Mouse (Mus musculus) MEL (cell line): Measurements from ENCODE around the gene Frat1. TPM values are rescaled to one million over a fixed set of nuclear protein-coding genes. Genes with fewer than 3 reads are reported as not detected.
"Not testable (repeated sequence)": the region's sequence is repeated elsewhere in the genome, so short reads cannot be mapped to it uniquely, and the experiment has no call there.

Source experiments
- DNase-seq: peaks from one replicate; pipeline ENCODE4 v3.0.0; 2011; ENCODE audit warnings: low read depth, low spot score
- H3K27ac ChIP-seq: 2 replicates; pipeline ENCODE4 v1.5.1; 2012; ENCODE audit warnings: low read depth, mild to moderate bottlenecking, control low read depth, low read length, moderate library complexity; ENCODE audit not compliant: control insufficient read depth
- H3K27me3 ChIP-seq, 2 experiments: fragments of 150-350 bp in 1 of 2; sonication (generic) in 1 of 2; 2 replicates each; pipeline ENCODE4 v1.6.1; 2012; ENCODE audit warnings: low read length in 2 of 2, mild to moderate bottlenecking in 2 of 2, improper control_type of control experiment in 1 of 2, moderate library complexity in 1 of 2; ENCODE audit not compliant: insufficient read depth in 2 of 2, control insufficient read depth in 1 of 2
- H3K36me3 ChIP-seq, 2 experiments: 2 replicates each; pipeline ENCODE4 v1.6.1; 2012 to 2014; ENCODE audit warnings: low read length in 2 of 2, improper control_type of control experiment in 1 of 2, inconsistent platforms in 1 of 2, mild to moderate bottlenecking in 1 of 2; ENCODE audit not compliant: insufficient read depth in 2 of 2, control insufficient read depth in 1 of 2
- H3K4me1 ChIP-seq, 2 experiments: fragments of 150-350 bp in 1 of 2; sonication (generic) in 1 of 2; 2 replicates each; pipeline ENCODE4 v1.6.1; 2012; ENCODE audit warnings: low read length in 2 of 2, improper control_type of control experiment in 1 of 2, mild to moderate bottlenecking in 1 of 2; ENCODE audit not compliant: insufficient read depth in 2 of 2, control insufficient read depth in 1 of 2
- H3K4me3 ChIP-seq, 2 experiments: fragments of 150-350 bp in 1 of 2; sonication (generic) in 1 of 2; 2 replicates each; pipeline ENCODE4 v1.5.1; 2012; ENCODE audit warnings: low read depth in 2 of 2, low read length in 2 of 2, mild to moderate bottlenecking in 2 of 2, moderate library complexity in 2 of 2, control low read depth in 1 of 2, improper control_type of control experiment in 1 of 2; ENCODE audit not compliant: control insufficient read depth in 1 of 2, insufficient read depth in 1 of 2
- H3K79me2 ChIP-seq: 2 replicates; pipeline ENCODE4 v1.6.1; 2012; ENCODE audit warnings: mild to moderate bottlenecking, low read length, moderate library complexity; ENCODE audit not compliant: control insufficient read depth, poor library complexity, insufficient read depth
- H3K9ac ChIP-seq: 2 replicates; pipeline ENCODE4 v1.6.1; 2012; ENCODE audit warnings: low read depth, mild to moderate bottlenecking, control low read depth, low read length, moderate library complexity; ENCODE audit not compliant: control insufficient read depth, poor library complexity, severe bottlenecking
- H3K9me3 ChIP-seq: fragments of 150-350 bp; sonication (generic); replicated peaks from 2 replicates; pipeline ENCODE4 v1.6.1; 2012; ENCODE audit warnings: mild to moderate bottlenecking, low read length, improper control_type of control experiment, moderate library complexity; ENCODE audit not compliant: insufficient read depth
- CTCF ChIP-seq, 3 experiments: IDR thresholded peaks in 2 of 3; conservative IDR thresholded peaks in 1 of 3; 2 replicates each; pipeline ENCODE4 v1.5.1; 2011 to 2012; ENCODE audit warnings: low read length in 3 of 3, low read depth in 2 of 3, mild to moderate bottlenecking in 2 of 3, improper control_type of control experiment in 1 of 3, inconsistent platforms in 1 of 3, mixed read lengths in 1 of 3, moderate library complexity in 1 of 3; ENCODE audit not compliant: control insufficient read depth in 1 of 3, insufficient read depth in 1 of 3, poor library complexity in 1 of 3, severe bottlenecking in 1 of 3
- ETS1 ChIP-seq: IDR thresholded peaks from 2 replicates; pipeline ENCODE4 v1.6.1; 2012; ENCODE audit warnings: low read depth, mild to moderate bottlenecking, inconsistent platforms, low read length, improper control_type of control experiment, moderate library complexity
- KAT2A ChIP-seq: conservative IDR thresholded peaks from 2 replicates; pipeline ENCODE4 v1.6.1; 2012; ENCODE audit warnings: low read depth, low read length, improper control_type of control experiment, inconsistent platforms
- MYB ChIP-seq: IDR thresholded peaks from 2 replicates; pipeline ENCODE4 v1.6.1; 2011; ENCODE audit warnings: mild to moderate bottlenecking, low read depth, low read length, improper control_type of control experiment
- MYC ChIP-seq: IDR thresholded peaks from 2 replicates; pipeline ENCODE4 v1.6.1; 2011; ENCODE audit warnings: low read depth, mild to moderate bottlenecking, low read length, improper control_type of control experiment, moderate library complexity
- NELFE ChIP-seq: IDR thresholded peaks from 2 replicates; pipeline ENCODE4 v1.6.1; 2011; ENCODE audit warnings: low read depth, low read length, improper control_type of control experiment
- NRF1 ChIP-seq: IDR thresholded peaks from 2 replicates; pipeline ENCODE4 v1.6.1; 2014; ENCODE audit warnings: low read depth, mild to moderate bottlenecking, inconsistent platforms, low read length, improper control_type of control experiment, moderate library complexity; ENCODE audit not compliant: poor library complexity, insufficient read depth, severe bottlenecking
- POLR2A ChIP-seq, 2 experiments: IDR thresholded peaks; 2 replicates each; pipeline ENCODE4 v1.6.1; 2011 to 2012; ENCODE audit warnings: low read length in 2 of 2, mild to moderate bottlenecking in 2 of 2, control low read depth in 1 of 2, improper control_type of control experiment in 1 of 2, low read depth in 1 of 2, moderate library complexity in 1 of 2; ENCODE audit not compliant: control insufficient read depth in 1 of 2, insufficient read depth in 1 of 2, poor library complexity in 1 of 2
- RAD21 ChIP-seq: IDR thresholded peaks from 2 replicates; pipeline ENCODE4 v1.6.1; 2011; ENCODE audit warnings: mild to moderate bottlenecking, low read depth, low read length, improper control_type of control experiment
- RCOR1 ChIP-seq: IDR thresholded peaks from 2 replicates; pipeline ENCODE4 v1.6.1; 2012; ENCODE audit warnings: low read depth, mild to moderate bottlenecking, inconsistent platforms, low read length, improper control_type of control experiment
- SMC3 ChIP-seq: IDR thresholded peaks from 2 replicates; pipeline ENCODE4 v1.6.1; 2011; ENCODE audit warnings: low read depth, low read length, improper control_type of control experiment
- TBP ChIP-seq: IDR thresholded peaks from 2 replicates; pipeline ENCODE4 v1.8.0; 2011; ENCODE audit warnings: low read depth, low read length, improper control_type of control experiment
- USF1 ChIP-seq: IDR thresholded peaks from 2 replicates; pipeline ENCODE4 v1.6.1; 2014; ENCODE audit warnings: low read depth, mild to moderate bottlenecking, inconsistent platforms, low read length, improper control_type of control experiment, moderate library complexity
- USF2 ChIP-seq, 2 experiments: IDR thresholded peaks; 2 replicates each; pipeline ENCODE4 v1.6.1; 2011 to 2012; ENCODE audit warnings: improper control_type of control experiment in 2 of 2, low read length in 2 of 2, borderline replicate concordance in 1 of 2, inconsistent platforms in 1 of 2, low read depth in 1 of 2, mild to moderate bottlenecking in 1 of 2; ENCODE audit not compliant: insufficient read depth in 1 of 2
- ZC3H11A ChIP-seq: IDR thresholded peaks from 2 replicates; pipeline ENCODE4 v1.6.1; 2012; ENCODE audit warnings: low read depth, mild to moderate bottlenecking, inconsistent platforms, low read length, improper control_type of control experiment
- ZMIZ1 ChIP-seq: IDR thresholded peaks from 2 replicates; pipeline ENCODE4 v1.6.1; 2012; ENCODE audit warnings: low read depth, mild to moderate bottlenecking, inconsistent platforms, low read length, improper control_type of control experiment, moderate library complexity
- ZNF384 ChIP-seq: IDR thresholded peaks from 2 replicates; pipeline ENCODE4 v1.6.1; 2012; ENCODE audit warnings: low read depth, mild to moderate bottlenecking, inconsistent platforms, low read length, improper control_type of control experiment
- polyA plus RNA-seq, 2 experiments: library from polyadenylated mRNA; stranded (reverse) in 1 of 2; unstranded in 1 of 2; fragments of >175 nt in 1 of 2; fragments of >200 nt in 1 of 2; gene quantifications; 2 replicates each; pipeline versions ENCODE4 v1.2.1 to v1.2.4; 2012; ENCODE audit warnings: low replicate concordance in 2 of 2, low read depth in 1 of 2; ENCODE audit not compliant: insufficient read length in 2 of 2, insufficient read depth in 1 of 2, missing spikeins in 1 of 2
- total RNA-seq: library from RNA; depleted of rRNA; stranded (reverse); fragments of 300-350 nt; gene quantifications from 2 replicates; pipeline ENCODE4 v1.2.3, GENCODE M21; 2012

Gene Frat1
- total and polyA plus RNA-seq, 3 experiments, result 31.5 to 36.0 TPM; not detected in 1

DNA sequence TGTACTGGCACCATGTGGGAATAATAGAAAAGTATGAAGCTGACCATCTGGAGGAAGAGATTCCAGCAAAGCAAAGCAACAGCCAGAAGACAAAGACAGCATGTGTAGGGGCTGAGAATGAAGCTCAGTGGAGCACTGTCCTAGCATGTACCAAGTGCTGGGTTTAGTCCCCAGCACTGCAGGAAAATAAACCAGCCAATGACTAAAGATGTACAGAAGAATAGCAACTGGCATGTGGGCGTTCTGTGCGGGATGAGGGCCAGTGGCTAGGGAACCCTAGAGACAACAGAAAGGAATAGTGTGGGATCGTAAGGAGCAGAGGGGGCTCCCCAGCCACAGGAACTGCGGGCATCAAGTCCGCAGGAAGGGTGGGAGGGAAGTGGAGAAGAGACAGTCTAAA is 39.5 kb downstream of the Frat1 start (continued):
- no peak for TF ChIP-seq RAD21

DNA sequence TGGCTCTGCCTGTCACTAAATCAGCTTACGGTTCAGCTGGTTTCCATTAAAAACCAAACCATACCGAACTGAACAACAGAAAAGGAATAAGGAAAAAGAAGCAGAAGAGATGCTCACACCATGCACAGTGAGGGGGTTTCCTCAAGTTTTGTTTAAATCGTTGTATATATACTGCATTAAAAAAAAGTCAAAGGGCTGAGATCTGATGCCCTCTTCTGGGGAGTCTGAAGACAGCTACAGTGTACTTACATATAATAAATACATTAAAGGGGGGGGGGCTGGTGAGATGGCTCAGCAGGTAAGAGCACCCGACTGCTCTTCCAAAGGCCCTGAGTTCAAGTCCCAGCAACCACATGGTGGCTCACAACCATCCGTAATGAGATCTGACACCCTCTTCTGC is 40.2 kb downstream of the Frat1 start:
- not testable (repeated sequence) for H3K27ac ChIP-seq, H3K27me3 ChIP-seq, H3K9me3 ChIP-seq, H3K79me2 ChIP-seq, H3K9ac ChIP-seq, H3K4me1 ChIP-seq
- DNase-seq, result peak; percentile 40
- TF ChIP-seq ZNF384, result 0 out of 2 replicates have a peak, but pooled peaks have one; percentile 18
- TF ChIP-seq SMC3, result peak; percentile 24; the same call in 1 of the 2 replicates
- TF ChIP-seq CTCF (IDR thresholded peaks at IDR 0.05 in 2 of 3, conservative IDR thresholded peaks at IDR 0.05 in 1 of 3; ENCODE audit: control insufficient read depth in 1 of 3, insufficient read depth in 1 of 3, low read depth in 2 of 3, low read length in 3 of 3, poor library complexity in 1 of 3, severe bottlenecking in 1 of 3), result peak in 1 of 3 experiments; percentile 36; a peak in 1 of 6 replicates
- TF ChIP-seq TBP, result 0 out of 2 replicates have a peak, but pooled peaks have one; percentile 24
- peak; percentile 40; the same call in 1 of the 2 replicates for TF ChIP-seq ZC3H11A
- TF ChIP-seq RAD21, result peak; percentile 41
- TF ChIP-seq, all 39 proteins: peak for 6; not testable (repeated sequence) for 33
- H3K36me3 ChIP-seq, result peaks cover 0 to 32% of the 10 kb centered on the region in 2 experiments; a peak in 2 of 4 replicates
- H3K4me3 ChIP-seq, result not testable (repeated sequence)

DNA sequence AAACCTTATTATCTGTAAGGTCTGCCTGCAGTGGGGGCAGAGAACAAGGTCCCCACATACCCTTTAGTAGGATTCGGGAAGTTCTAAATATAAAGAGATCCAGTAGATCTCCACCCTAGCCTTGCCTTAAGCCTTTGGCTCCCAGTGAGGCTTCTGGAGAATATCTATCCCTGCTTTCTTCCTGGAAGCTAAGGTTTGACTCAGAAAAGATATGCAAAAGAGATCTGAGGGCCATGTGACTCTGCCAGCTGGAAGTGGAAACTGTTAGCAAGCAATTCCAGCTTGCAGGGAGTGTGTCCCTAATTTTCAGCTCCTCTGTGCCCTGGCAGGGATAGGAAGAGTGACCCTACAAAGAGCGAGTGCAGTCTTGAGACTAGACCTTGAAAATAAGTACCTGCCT is 42.5 kb downstream of the Frat1 start:
- peaks cover 0 to 38% of the 10 kb centered on the region in 2 experiments; a peak in 2 of 4 replicates for H3K36me3 ChIP-seq
- no peaks in the 10 kb centered on the region for H3K4me1 ChIP-seq
- no peak; the same call in 1 of the 2 replicates for TF ChIP-seq USF1
- TF ChIP-seq ZNF384, result no peak
- TF ChIP-seq MYC, result no peak
- TF ChIP-seq NRF1, result no peak
- TF ChIP-seq USF2 (IDR thresholded peaks at IDR 0.05; ENCODE audit: borderline replicate concordance in 1 of 2, insufficient read depth in 1 of 2, low read depth in 1 of 2, low read length in 2 of 2), result no peak
- no peak for TF ChIP-seq KAT2A
- TF ChIP-seq ZMIZ1, result no peak
- no peak for TF ChIP-seq MYB
- TF ChIP-seq RCOR1, result no peak
- TF ChIP-seq POLR2A (IDR thresholded peaks at IDR 0.05; ENCODE audit: control insufficient read depth in 1 of 2, insufficient read depth in 1 of 2, low read depth in 1 of 2, low read length in 2 of 2, poor library complexity in 1 of 2), result no peak
- no peak for TF ChIP-seq NELFE
- no peak for TF ChIP-seq CTCF (IDR thresholded peaks at IDR 0.05 in 2 of 3, conservative IDR thresholded peaks at IDR 0.05 in 1 of 3; ENCODE audit: control insufficient read depth in 1 of 3, insufficient read depth in 1 of 3, low read depth in 2 of 3, low read length in 3 of 3, poor library complexity in 1 of 3, severe bottlenecking in 1 of 3)
- TF ChIP-seq ETS1, result no peak
- H3K9me3 ChIP-seq, result no peaks in the 10 kb centered on the region
- DNase-seq, result no peak
- H3K79me2 ChIP-seq, result no peaks in the 10 kb centered on the region
- H3K4me3 ChIP-seq, result no peak overlapping the region
- no peak overlapping the region for H3K27ac ChIP-seq
- no peaks in the 10 kb centered on the region for H3K27me3 ChIP-seq
- H3K9ac ChIP-seq, result no peak overlapping the region
